Mouse (Mus musculus): ENCODE data around the gene Ppp2r2d.
A peak's percentile ranks its signal among the peaks of the same experiment; 100 is the strongest.

Ppp2r2d gene

DNA sequence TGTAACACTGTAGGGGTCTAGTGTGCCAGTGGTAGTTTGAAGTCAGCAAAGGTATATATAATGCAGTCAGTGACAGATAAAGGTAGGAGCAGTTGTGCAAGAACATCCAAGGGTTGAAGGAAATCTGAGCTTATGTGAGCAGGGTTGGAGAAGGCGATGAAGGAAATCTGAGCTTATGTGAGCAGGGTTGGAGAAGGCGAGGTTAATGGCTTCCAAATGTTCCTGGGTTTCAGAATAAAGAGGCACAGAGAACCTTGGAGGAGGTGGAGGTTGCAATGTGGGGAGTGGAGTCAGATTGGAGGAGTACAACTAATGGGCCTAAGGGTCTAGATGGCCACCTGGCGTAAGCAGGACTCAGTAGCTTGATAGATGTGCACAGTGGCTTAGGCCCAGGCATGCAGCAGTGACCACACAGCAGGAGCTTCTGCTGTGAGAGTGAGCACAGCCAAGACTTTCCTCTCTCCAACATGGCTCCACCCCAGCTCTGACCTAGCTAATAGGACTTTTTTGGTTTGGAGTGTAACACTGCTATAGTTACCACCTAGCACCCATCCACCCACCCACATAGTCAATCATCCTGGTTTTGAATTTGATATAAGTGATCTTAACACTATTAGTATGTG lies 18.2 kb downstream of the Ppp2r2d start:
- DNase-seq (ENCODE audit: extremely low spot score) = no peak

DNA sequence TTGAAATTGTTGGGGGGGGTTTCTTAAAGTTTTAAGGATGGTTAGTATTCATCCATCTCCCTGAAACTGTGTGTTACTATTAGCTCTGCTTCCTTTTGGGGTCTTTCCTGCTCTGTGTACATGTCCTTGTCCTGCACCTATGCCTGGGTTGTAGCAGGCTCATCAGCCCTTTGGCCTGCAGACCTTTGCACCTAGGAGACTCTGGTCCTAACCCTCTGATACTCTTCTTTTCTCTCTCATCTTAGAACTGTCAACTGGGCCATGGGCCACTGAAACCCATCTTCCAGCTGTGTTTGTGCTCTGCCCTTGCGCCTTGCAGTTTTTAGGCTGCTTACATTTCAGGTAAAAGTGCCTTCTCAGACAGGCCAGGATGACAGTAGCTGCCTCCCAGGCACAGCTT lies 18.9 kb downstream of the Ppp2r2d start:
- no peak for DNase-seq (ENCODE audit: extremely low spot score)

DNA sequence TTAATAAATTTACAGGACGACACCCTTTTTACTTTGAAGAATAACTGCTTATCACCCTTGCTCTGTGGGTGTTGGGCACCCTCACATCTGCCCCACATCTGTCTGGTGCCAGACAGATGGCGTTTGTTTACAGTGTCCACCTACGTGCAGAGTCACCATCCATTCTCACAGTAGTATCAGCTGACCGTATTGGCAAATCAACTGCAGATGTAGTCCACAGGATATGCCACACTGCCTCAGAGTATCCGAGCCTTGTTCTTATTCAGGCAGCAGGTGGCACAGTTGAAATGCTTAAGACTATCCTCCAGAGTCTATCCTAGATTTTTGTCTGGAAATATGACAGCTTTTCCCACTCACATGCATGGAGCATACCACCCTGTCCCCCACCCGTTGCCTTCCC lies 21.4 kb downstream of the Ppp2r2d start:
- DNase-seq (ENCODE audit: extremely low spot score) = no peak

DNA sequence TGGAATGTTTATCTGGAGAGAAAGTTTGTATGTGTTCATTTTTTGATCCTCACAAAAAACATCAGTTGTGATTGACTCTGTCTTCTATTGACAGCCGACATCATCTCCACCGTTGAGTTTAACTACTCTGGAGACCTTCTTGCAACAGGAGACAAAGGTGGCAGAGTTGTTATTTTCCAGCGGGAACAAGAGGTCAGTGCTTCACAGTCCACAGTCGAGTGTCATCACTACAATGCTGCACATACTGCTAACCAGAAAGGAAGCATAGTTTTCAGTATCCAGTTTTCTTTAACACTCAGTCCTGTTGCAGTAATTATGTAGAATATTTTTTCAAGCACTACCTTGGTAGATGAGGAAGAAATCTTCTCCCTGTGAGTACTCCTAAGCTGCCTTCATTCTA lies 22.4 kb downstream of the Ppp2r2d start:
- DNase-seq (ENCODE audit: extremely low spot score) = no peak

DNA sequence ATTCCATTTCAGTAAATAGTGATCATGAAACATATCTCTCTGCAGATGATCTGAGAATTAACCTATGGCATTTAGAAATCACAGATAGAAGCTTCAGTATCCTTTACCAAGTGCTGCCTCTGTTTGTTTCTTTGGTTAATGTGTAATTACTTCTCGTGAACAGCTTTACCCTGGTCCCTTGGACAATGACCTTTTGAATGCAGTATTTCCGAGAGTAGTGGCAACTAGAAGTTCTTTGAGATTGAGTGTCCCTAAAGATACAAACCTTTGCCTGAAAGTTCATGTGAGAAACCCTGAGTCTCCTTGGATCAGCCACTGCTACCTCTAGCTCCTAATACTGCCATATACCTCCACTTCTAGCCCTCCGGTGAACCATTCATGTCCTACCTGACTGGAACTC lies 27.1 kb downstream of the Ppp2r2d start:
- DNase-seq (ENCODE audit: extremely low spot score) = no peak

DNA sequence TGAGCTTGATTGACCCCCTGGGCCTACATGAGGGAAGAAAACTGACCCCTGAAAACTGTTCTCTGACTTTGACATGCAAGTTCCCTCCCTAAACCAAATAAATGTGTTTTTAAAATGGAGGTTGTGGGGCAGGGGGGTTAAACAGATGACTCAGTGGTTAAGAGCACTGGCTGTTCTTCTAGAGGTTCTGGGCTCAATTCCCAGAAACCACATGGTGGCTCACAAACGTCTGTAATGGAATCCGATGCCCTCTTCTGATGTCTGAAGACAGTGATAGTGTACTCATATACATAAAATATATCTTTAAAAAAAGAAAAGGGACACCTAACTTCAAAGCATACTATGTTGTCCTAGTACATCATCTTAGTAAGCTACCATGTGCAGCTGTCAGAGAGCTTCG lies 29.2 kb downstream of the Ppp2r2d start:
- no peak for DNase-seq (ENCODE audit: extremely low spot score)

DNA sequence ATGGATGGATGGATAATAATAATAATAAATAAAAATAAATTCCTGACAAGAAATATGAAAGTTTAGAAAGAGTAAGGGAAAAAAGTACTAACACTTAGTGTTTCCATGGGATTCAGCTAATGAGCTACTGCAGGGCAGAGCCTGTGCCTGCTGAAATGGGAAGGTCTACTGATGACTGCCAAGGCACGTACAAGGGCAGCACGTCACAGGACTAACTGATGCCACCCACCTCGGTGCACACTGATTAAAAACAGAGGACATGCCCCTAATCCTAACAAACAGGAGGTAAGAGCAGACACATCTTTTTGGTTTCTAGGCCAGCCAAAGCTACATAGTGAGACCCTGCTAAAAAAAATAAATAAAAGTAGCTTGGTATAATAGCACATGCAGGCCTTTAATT lies 37.8 kb downstream of the Ppp2r2d start:
- no peak for DNase-seq (ENCODE audit: extremely low spot score)

DNA sequence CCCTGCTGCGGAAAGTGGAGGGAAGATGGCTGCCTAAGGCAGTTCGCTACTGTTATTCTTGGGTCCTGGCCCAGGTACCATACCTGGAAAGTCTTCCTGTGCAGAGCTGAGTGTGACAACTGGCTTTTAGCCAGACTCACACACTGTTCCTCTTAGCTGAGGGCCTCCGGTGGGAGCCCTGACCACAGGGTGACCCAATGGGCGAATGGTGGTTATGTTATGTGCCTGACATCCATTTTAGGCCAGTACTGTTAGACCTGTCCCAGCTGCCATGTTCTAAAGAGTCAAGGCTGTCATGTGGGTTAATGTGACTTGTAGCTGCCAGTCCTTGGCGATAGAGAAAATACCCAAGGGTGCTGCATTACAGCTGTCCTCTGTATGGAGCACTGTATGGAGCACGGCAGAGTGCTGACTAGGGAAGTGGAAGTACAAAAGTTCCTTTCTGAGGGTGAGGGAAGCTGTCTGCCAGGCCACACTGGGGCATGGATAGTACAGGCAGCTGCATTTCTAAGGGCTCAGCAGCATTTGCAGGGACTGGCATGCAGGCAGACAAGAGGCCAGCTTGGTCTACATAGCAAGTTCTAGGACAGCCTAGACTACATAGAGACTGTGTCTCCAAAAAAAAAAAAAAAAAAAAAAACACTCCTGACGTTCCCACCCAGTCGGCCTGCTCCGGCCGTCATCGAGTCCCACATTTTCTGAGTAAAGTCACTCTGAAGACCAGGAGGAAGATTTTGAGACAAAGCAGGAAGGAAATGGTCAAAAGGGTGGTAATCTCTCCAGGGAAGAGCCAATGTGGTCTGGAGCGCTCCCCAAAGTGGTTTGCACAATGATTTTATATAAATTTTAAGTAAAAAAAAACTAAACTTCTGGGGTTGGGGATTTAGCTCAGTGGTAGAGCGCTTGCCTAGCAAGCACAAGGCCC lies 39.7 kb downstream of the Ppp2r2d start:
- no peak for DNase-seq (ENCODE audit: extremely low spot score)

DNA sequence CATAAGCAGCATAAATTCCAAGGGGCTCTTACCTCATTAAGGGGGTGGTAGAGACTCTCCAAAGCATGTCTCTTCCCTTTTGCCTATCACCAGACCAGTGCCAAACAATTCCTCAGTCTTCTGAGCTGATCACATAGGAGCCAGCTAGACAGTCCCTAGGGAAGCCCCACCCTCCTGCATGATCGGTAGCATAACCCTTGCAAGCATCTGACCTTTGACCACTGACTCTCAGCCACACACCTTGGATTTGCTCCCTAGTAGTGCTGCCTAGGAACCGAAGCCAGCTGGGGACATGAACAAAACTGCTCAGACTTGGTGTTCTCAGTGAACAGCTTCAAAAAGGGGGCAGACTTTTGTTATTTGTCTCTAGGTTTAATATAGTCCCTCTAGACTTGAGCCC lies 52.2 kb downstream of the Ppp2r2d start:
- DNase-seq (ENCODE audit: extremely low spot score) = no peak

DNA sequence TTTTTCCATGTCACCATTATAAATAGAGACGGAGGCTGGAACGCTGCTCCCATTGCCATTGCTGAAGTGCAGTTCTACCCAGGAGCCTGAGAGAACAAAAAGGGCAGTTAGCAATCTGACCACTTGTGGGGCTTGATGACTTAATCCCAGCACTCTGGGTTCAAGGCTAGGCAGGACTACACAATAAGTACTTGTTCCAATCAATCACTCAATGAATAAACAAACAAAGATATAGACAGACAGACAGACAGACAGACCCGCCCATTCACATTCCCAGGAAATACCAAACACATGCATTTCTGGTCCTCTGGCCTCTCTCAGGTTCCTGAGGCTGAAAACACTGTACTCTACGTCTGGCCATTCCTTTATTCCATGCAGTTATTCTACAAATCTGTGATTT lies 52.9 kb downstream of the Ppp2r2d start:
- no peak for DNase-seq (ENCODE audit: extremely low spot score)

DNA sequence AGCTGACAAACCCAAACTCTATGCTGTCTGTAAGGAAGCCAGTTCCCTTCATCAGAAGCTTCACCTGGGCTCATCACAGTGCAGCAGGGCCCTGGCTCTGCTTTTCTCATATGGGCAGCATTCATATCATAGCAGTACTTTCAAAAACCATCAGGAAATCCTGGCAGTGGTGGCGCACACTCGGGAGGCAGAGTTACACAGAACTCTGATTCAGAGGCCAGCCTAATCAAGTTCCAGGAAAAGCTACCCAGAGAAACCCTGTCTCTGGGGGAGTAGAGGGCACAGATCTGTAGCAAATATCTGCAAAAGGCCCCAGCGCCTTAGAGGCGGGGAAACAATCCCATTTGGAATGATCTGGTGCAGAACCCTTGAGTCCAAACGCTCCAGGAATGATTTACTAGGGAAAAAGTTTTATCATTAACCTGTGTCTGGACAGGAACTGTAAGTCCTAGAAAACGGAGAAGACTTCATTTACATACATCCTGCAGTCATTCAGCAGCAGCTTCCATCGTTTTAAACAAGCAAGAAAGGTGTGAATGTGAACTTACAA lies 58.1 kb downstream of the Ppp2r2d start:
- DNase-seq (ENCODE audit: extremely low spot score) = no peak

DNA sequence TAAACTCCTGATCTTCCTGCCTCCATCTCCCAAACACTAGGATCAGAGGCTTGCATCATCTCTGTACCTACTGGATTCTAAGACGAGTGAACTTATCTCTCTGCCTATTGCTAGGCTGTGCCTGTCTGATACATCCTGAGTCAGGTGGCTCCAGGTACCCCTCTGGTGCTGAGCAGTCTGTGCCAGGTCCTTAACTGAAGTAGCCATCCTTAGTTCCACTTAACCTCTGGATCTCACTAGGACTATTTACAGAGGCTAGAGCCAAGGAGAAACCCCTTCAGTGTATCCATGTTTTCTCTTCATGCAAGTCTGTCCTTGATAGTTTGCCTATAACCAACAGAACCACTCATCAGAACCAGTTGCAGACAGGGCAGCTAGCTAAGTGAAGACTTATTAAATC lies 60.6 kb downstream of the Ppp2r2d start:
- DNase-seq (ENCODE audit: extremely low spot score) = no peak

DNA sequence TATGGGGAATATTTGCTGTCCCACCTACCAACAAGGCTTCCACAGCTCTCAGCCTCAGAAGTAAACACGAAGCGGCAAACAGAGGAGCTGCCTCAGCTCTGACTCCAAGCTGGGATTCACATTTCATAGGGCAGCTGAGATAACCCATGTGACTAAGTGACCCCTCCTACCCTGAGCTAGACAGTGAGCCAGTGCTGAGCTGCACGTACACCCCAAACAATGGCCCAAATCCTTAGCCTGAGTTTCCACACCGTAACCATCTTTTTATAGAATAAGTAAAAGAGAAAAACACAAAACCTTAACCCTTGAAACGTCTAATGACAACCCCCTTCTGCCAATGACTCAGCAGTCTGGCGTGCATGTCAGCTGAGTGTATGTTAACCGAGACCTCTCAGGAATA lies 61.2 kb downstream of the Ppp2r2d start:
- peak; percentile 67 for DNase-seq (ENCODE audit: extremely low spot score)

DNA sequence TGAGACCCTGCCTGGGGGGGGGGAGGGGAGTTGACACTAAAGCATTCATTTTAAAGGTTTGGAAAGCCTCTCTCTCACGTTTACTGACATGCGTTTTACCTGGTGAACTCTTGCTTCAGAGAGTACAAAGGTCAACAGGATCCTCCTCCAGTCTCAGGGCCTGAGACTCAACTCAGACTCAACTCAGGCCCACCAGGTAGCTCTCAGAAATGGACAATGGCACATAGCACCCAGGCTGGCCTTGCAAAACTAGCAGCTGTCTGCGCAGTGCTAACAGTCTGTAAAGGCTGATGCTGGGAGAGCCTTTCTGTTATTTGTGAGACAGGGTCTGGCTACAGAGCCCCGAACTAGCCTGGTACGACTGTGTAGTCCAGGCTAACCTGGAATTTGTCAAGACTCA lies 62.1 kb downstream of the Ppp2r2d start:
- DNase-seq (ENCODE audit: extremely low spot score) = peak; percentile 16

DNA sequence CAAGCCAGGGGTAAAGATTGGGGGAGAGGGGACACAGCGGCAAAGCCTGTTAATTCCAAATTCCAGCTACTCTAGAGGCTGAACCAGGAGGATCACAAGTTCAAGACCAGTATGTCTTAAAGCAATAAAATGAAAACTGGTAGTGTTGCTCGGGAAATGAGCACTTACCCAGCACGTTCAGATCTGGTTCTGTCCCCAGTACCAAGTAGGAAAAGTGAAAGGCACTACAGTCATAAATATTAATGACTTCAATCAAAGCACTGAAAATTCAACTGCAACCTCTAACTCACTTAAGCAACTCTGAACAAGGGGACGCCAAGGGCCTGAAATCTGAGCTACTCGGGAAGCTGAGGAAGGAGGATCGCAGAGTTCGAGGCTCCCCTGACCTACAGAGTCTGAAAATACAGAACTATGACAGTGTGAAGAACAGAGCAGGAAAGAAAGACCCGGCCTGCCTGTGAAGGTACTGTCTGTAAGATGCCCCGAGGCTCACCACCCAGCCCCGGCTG lies 62.9 kb downstream of the Ppp2r2d start:
- DNase-seq (ENCODE audit: extremely low spot score) = peak; percentile 17

DNA sequence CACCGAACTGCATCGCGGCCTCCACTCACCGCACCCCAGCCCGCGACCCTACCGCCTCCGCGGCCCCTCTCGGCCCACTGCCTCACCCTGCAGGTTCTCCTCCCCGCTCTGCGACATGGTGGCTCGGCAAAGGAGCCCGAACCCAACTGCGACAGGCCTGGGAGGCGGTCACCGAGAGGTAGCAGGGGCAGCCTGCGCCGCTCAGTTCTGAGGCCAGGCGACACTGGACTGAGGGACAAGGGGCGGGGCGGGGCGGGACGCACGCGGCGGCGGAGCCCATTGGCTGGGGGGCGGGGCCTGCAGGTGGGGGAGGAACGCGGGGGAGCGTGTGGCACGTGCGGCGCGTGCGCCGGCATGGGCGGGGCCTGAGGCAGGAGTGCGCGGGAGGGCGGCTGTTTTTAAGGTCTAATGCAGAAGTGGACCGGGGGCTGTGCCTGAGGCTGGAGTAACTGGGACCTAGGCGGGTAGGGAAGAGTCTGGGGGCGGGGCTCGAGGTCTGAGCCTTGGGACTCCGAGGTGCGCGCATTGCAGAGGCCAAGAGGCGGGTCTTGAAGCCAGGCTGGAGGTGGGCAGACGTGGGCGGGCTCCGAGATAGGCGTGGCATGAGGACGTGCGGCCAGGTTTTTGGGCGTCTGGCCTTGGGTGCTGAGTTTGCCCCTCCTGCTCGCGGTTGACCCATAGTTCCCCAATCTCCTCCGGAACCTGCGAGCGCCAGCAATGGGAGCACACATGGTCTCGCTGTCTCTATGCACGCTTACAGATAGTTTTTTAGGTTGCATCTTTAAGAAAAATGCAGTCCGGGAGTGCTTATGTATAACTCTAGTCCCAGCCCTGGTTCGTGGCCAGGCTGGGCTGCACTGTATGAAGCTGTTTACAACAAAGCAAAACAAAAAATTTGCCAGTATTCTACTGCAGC lies 63.7 kb downstream of the Ppp2r2d start, which contains the start of gene Bnip3:
Gene Bnip3 (minus strand): TSS at position 243 of the 916 bp plus-strand sequence.
- peak; percentile 98 for DNase-seq (ENCODE audit: extremely low spot score)

DNA sequence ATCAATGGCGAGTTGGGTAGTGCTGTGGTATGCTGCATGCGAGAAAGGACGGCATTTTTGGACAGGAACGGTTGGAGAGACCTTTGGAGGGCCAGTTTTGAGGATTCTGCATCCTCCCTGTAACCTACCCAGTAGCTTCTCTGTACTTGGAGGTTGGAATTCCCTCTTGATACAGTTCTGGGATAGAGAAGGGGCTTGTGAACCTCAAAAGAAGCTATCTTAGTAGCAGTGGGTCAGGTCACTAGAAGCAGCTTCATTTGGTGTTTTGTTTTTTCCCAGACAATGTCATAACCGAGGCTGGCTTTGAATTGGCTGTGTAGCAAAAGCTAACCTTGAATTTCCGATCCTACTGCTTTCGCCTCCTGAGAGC lies 64.3 kb downstream of the Ppp2r2d start:
- no peak for DNase-seq (ENCODE audit: extremely low spot score)

DNA sequence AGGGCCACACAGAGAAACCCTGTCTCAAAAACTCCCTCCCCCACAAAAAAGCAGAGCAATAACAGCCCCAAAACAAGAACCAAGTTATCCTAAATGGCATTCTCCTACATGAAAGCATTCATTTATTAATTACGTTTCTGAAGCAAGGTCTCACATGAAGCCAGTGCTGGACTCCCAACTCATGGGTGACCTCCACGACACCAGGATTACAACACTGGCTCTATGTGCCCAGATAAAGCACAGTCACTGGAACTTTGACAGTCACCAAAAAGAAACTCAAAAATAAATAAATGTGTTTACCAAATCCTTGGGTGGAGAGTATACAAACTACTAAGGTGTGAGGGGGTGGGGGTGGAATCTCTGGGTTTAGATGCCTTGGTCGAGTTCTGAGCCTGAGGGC lies 67.7 kb downstream of the Ppp2r2d start:
- no peak for DNase-seq (ENCODE audit: extremely low spot score)

DNA sequence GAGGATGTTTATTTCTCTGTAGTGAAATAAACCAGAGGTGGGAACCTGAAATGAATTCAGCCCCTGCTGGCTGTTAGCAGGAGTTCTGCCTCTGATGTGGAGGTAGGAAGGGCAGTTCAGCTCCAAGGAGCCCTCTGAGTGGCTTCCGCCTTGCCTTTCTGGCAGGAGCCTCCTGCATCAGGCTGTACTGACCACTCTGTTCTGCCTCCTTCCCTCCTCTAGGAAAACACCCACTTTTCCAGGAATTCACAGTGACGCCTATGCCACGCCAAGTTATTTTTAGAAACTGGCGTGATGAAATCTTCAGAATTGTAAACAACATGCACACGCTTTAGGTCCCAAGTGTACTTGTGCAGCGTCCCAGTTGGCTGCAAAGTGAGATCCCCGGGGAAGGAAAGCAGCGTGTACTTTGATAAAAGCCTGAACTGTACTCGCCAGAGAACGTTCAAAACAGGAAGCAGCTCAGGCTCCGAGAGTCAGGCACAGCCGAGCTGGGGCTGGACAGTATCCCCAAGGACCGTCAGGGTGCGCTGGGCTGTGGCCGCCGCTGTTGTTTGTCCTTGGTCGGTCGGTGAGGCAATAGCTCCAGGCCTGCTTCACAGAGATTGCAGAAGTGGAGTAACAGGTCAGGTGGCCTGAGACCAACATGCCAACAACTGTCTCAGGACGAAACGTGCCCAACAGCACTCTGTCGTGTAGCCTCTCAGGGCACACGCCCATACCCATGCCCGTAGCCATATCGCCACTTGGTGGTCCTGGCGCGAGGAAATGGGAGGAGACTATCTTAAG lies 73.5 kb downstream of the Ppp2r2d start:
- peak; percentile 40 for DNase-seq (ENCODE audit: extremely low spot score)

DNA sequence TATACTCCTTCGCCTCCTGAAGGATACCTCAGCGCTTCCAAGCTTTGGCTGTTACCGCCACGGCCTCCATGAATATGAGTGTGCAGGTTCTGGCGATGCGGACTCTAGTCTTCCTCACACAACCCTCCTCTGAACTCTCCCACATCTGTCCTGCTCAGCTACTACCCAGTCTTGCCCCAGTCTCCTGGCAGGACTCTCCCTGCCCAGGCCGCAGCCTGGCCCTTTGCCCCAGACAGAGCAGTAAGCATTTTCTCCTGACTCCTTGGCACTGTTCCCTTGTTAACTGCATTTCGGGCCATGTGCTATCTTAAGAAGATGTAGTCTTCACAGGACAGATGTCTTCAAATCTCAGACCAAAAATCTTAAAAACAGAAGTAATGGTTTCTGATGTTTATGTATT lies 75.7 kb downstream of the Ppp2r2d start:
- no peak for DNase-seq (ENCODE audit: extremely low spot score)

All from embryo, embryonic 9.5 days (tissue).